Mouse (Mus musculus) kidney, embryonic 16.5 days (tissue): ENCODE data around the gene Ndufs1. TPM values are rescaled to one million over a fixed set of nuclear protein-coding genes. Genes with fewer than 3 reads are reported as not detected.

Experiments
- ATAC-seq: fragments of 200-750 bp; cut with Nextera tagmentation; 2 replicates; pipeline ENCODE4 v1.8.0; 2017; ENCODE audit warnings: moderate TSS enrichment; ENCODE audit not compliant: low FRiP score, low TSS enrichment
- H3K27ac ChIP-seq: fragments of 300-500 bp; sonication (generic); 2 replicates; pipeline ENCODE4 v1.5.1; 2014; ENCODE audit warnings: low read length
- H3K27me3 ChIP-seq: fragments of 300-500 bp; sonication (generic); 2 replicates; pipeline ENCODE4 v1.6.1; 2014; ENCODE audit warnings: low read length, control low read depth, mixed read lengths; ENCODE audit not compliant: insufficient read depth
- H3K36me3 ChIP-seq: fragments of 300-500 bp; sonication (generic); 2 replicates; pipeline ENCODE4 v1.6.1; 2014; ENCODE audit warnings: low read length, control low read depth, mixed read lengths; ENCODE audit not compliant: insufficient read depth
- H3K4me1 ChIP-seq: fragments of 300-500 bp; sonication (generic); 2 replicates; pipeline ENCODE4 v1.6.1; 2014; ENCODE audit warnings: low read length, control low read depth, mixed read lengths; ENCODE audit not compliant: insufficient read depth
- H3K4me2 ChIP-seq: fragments of 300-500 bp; sonication (generic); replicated peaks from 2 replicates; pipeline ENCODE4 v1.6.1; 2014; ENCODE audit warnings: low read depth, low read length
- H3K4me3 ChIP-seq: fragments of 300-500 bp; sonication (generic); 2 replicates; pipeline ENCODE4 v1.5.1; 2014; ENCODE audit warnings: mild to moderate bottlenecking, low read length
- H3K9ac ChIP-seq: fragments of 300-500 bp; sonication (generic); replicated peaks from 2 replicates; pipeline ENCODE4 v1.6.1; 2014; ENCODE audit warnings: low read length
- H3K9me3 ChIP-seq: fragments of 300-500 bp; sonication (generic); 2 replicates; pipeline ENCODE4 v1.6.1; 2016; ENCODE audit warnings: low read length, control low read depth
- WGBS: fragments of 180-500 bp; shearing (Covaris S2); extraction: QIAGEN DNeasy Blood & Tissue Kit; methylation state at CpG from one replicate; pipeline ENCODE4 v1.1.7; 2014; 5-methylcytosine and 5-hydroxymethylcytosine counted together
- polyA plus RNA-seq: library from polyadenylated mRNA; unstranded; fragments of >200 nt; fragmentation: Nextera tagmentation; extraction: Ambion mirVana; gene quantifications from 2 replicates; pipeline ENCODE4 v1.2.1, GENCODE M21; 2015

Ndufs1 gene
- polyA plus RNA-seq, 1 experiment from 2014 or later = 188 TPM

- Histone ChIP-seq H3K9me3 (0 out of 2 replicates have a peak, but pooled peaks cover 7% of the 10 kb centered on the region), H3K4me2 (no peak overlapping the region), H3K9ac (no peak overlapping the region), H3K27ac (no peak overlapping the region), H3K36me3 (no peaks in the 10 kb centered on the region), H3K27me3 (no peaks in the 10 kb centered on the region), H3K4me3 (no peak overlapping the region), H3K4me1 (peaks cover 7% of the 10 kb centered on the region)
- ATAC-seq = 0 out of 2 replicates have a peak, but pooled peaks have one; percentile 19
- 34% methylated on average over 7 of the region's 7 CpGs for WGBS
Measured at GRCm38 (mm10) chr1:63204660-63205394, 28.2 kb upstream of the Ndufs1 start.

- Histone ChIP-seq H3K4me2 (no peak overlapping the region), H3K27me3 (no peaks in the 10 kb centered on the region), H3K4me3 (no peak overlapping the region), H3K9me3 (0 out of 2 replicates have a peak, but pooled peaks cover 7% of the 10 kb centered on the region), H3K9ac (no peak overlapping the region), H3K27ac (no peak overlapping the region), H3K4me1 (peaks cover 7% of the 10 kb centered on the region), H3K36me3 (no peaks in the 10 kb centered on the region)
- WGBS = 13% methylated on average over 7 of the region's 7 CpGs
- peak; percentile 78 for ATAC-seq
Measured at GRCm38 (mm10) chr1:63203950-63204659, 27.5 kb upstream of the Ndufs1 start.

GRCm38 (mm10) chr1:63203471-63203870 is 26.8 kb upstream of the Ndufs1 start:
- Histone ChIP-seq H3K9me3 (0 out of 2 replicates have a peak, but pooled peaks cover 7% of the 10 kb centered on the region), H3K4me2 (no peak overlapping the region), H3K4me3 (no peak overlapping the region), H3K4me1 (peaks cover 7% of the 10 kb centered on the region), H3K27ac (no peak overlapping the region), H3K27me3 (no peaks in the 10 kb centered on the region), H3K9ac (no peak overlapping the region), H3K36me3 (no peaks in the 10 kb centered on the region)
- ATAC-seq = 0 out of 2 replicates have a peak, but pooled peaks have one; percentile 54
- 95% methylated on average over 1 of the region's 1 CpGs for WGBS

GRCm38 (mm10) chr1:63201672-63202071 is 25.0 kb upstream of the Ndufs1 start:
- H3K27ac ChIP-seq = no peak overlapping the region
- no peak overlapping the region for H3K4me2 ChIP-seq
- no peak overlapping the region for H3K9ac ChIP-seq
- no peak for ATAC-seq
- H3K9me3 ChIP-seq = 0 out of 2 replicates have a peak, but pooled peaks cover 7% of the 10 kb centered on the region
- peaks cover 7% of the 10 kb centered on the region for H3K4me1 ChIP-seq
- 91% methylated on average over 1 of the region's 1 CpGs for WGBS
- H3K27me3 ChIP-seq = no peaks in the 10 kb centered on the region
- H3K4me3 ChIP-seq = no peak overlapping the region
- no peaks in the 10 kb centered on the region for H3K36me3 ChIP-seq

- peaks cover 11% of the 10 kb centered on the region for H3K4me1 ChIP-seq
- H3K4me3 ChIP-seq = no peak overlapping the region
- no peak overlapping the region for H3K9ac ChIP-seq
- WGBS = 93% methylated on average over 18 of the region's 18 CpGs
- 0 out of 2 replicates have a peak, but pooled peaks cover 7% of the 10 kb centered on the region for H3K9me3 ChIP-seq
- H3K4me2 ChIP-seq = no peak overlapping the region
- H3K27ac ChIP-seq = no peak overlapping the region
- no peaks in the 10 kb centered on the region for H3K27me3 ChIP-seq
- H3K36me3 ChIP-seq = no peaks in the 10 kb centered on the region
- no peak for ATAC-seq
Measured at GRCm38 (mm10) chr1:63200322-63200721, 23.7 kb upstream of the Ndufs1 start.

GRCm38 (mm10) chr1:63199387-63199786 is 22.8 kb upstream of the Ndufs1 start:
- Histone ChIP-seq H3K36me3 (no peaks in the 10 kb centered on the region), H3K4me1 (peaks cover 7% of the 10 kb centered on the region; the same call in 1 of the 2 replicates), H3K27ac (no peak overlapping the region), H3K9ac (no peak overlapping the region), H3K4me3 (no peak overlapping the region), H3K27me3 (no peaks in the 10 kb centered on the region), H3K4me2 (no peak overlapping the region), H3K9me3 (0 out of 2 replicates have a peak, but pooled peaks cover 7% of the 10 kb centered on the region)
- 88% methylated on average over 6 of the region's 6 CpGs for WGBS
- ATAC-seq = no peak

- Histone ChIP-seq H3K4me3 (no peak overlapping the region), H3K27me3 (no peaks in the 10 kb centered on the region), H3K4me2 (no peak overlapping the region), H3K27ac (no peak overlapping the region; the same call in 1 of the 2 replicates), H3K36me3 (no peaks in the 10 kb centered on the region), H3K4me1 (peaks cover 8% of the 10 kb centered on the region; the same call in 1 of the 2 replicates), H3K9me3 (0 out of 2 replicates have a peak, but pooled peaks cover 7% of the 10 kb centered on the region), H3K9ac (no peak overlapping the region)
- no peak for ATAC-seq
- WGBS = 31% methylated on average over 5 of the region's 5 CpGs
Measured at GRCm38 (mm10) chr1:63195848-63196512, 19.3 kb upstream of the Ndufs1 start.

- Histone ChIP-seq H3K27ac (no peak overlapping the region), H3K4me1 (peaks cover 8% of the 10 kb centered on the region; the same call in 1 of the 2 replicates), H3K27me3 (no peaks in the 10 kb centered on the region), H3K9ac (no peak overlapping the region), H3K36me3 (no peaks in the 10 kb centered on the region), H3K4me3 (no peak overlapping the region), H3K4me2 (no peak overlapping the region), H3K9me3 (no peaks in the 10 kb centered on the region)
- no peak for ATAC-seq
- 59% methylated on average over 11 of the region's 11 CpGs for WGBS
Measured at GRCm38 (mm10) chr1:63192306-63193065, 15.9 kb upstream of the Ndufs1 start.

- H3K4me1 ChIP-seq = peaks cover 4% of the 10 kb centered on the region; the same call in 1 of the 2 replicates
- H3K4me3 ChIP-seq = no peak overlapping the region
- WGBS = 57% methylated on average over 8 of the region's 8 CpGs
- no peaks in the 10 kb centered on the region for H3K36me3 ChIP-seq
- no peak overlapping the region for H3K9ac ChIP-seq
- no peaks in the 10 kb centered on the region for H3K27me3 ChIP-seq
- no peak overlapping the region for H3K27ac ChIP-seq
- no peak for ATAC-seq
- no peak overlapping the region for H3K4me2 ChIP-seq
- no peaks in the 10 kb centered on the region for H3K9me3 ChIP-seq
Measured at GRCm38 (mm10) chr1:63190851-63191250, 14.2 kb upstream of the Ndufs1 start.
